Mouse (Mus musculus) limb, embryonic 15.5 days (tissue): ENCODE results near the gene Adap1. TPM values are rescaled to one million over a fixed set of nuclear protein-coding genes. Genes with fewer than 3 reads are reported as not detected.

ENCODE experiments used
- ATAC-seq: fragments of 200-750 bp; cut with Nextera tagmentation; 2 replicates; pipeline ENCODE4 v1.8.0; 2017; ENCODE audit warnings: low read depth, moderate TSS enrichment; ENCODE audit not compliant: insufficient number of reproducible peaks, low FRiP score, low TSS enrichment
- H3K27ac ChIP-seq: fragments of 300-500 bp; sonication (generic); 2 replicates; pipeline ENCODE4 v1.5.1; 2015; ENCODE audit warnings: moderate library complexity, mild to moderate bottlenecking, inconsistent platforms
- H3K27me3 ChIP-seq: fragments of 300-500 bp; sonication (generic); 2 replicates; pipeline ENCODE4 v1.6.1; 2015; ENCODE audit warnings: inconsistent platforms
- H3K36me3 ChIP-seq: fragments of 300-500 bp; sonication (generic); 2 replicates; pipeline ENCODE4 v1.6.1; 2015; ENCODE audit warnings: inconsistent platforms
- H3K4me1 ChIP-seq: fragments of 300-500 bp; sonication (generic); 2 replicates; pipeline ENCODE4 v1.6.1; 2015; ENCODE audit warnings: inconsistent platforms
- H3K4me2 ChIP-seq: fragments of 300-500 bp; sonication (generic); 2 replicates; pipeline ENCODE4 v1.6.1; 2015; ENCODE audit warnings: mild to moderate bottlenecking, inconsistent platforms
- H3K4me3 ChIP-seq: fragments of 300-500 bp; sonication (generic); 2 replicates; pipeline ENCODE4 v1.5.1; 2015; ENCODE audit warnings: mild to moderate bottlenecking, inconsistent platforms
- H3K9ac ChIP-seq: fragments of 300-500 bp; sonication (generic); 2 replicates; pipeline ENCODE4 v1.6.1; 2015; ENCODE audit warnings: inconsistent platforms
- H3K9me3 ChIP-seq: fragments of 300-500 bp; sonication (generic); 2 replicates; pipeline ENCODE4 v1.6.1; 2016; ENCODE audit warnings: inconsistent platforms
- WGBS: fragments of 180-500 bp; shearing (Covaris S2); methylation state at CpG from one replicate; pipeline ENCODE4 v1.1.7; 2015; 5-methylcytosine and 5-hydroxymethylcytosine counted together
- microRNA counts: library from miRNA; unstranded; fragments of <30 nt; microRNA quantifications from one replicate; lab custom pipeline; 2016
- microRNA-seq: library from miRNA; unstranded; fragments of <30 nt; microRNA quantifications from one replicate; pipeline ENCODE4, GENCODE M21; 2016
- polyA plus RNA-seq: library from polyadenylated mRNA; unstranded; fragments of >200 nt; fragmentation: Nextera tagmentation; extraction: Ambion mirVana; gene quantifications from 2 replicates; pipeline ENCODE4 v1.2.1, GENCODE M21; 2015

The Adap1 gene
- polyA plus RNA-seq, 1 experiment from 2014 or later = 3.2 TPM

DNA sequence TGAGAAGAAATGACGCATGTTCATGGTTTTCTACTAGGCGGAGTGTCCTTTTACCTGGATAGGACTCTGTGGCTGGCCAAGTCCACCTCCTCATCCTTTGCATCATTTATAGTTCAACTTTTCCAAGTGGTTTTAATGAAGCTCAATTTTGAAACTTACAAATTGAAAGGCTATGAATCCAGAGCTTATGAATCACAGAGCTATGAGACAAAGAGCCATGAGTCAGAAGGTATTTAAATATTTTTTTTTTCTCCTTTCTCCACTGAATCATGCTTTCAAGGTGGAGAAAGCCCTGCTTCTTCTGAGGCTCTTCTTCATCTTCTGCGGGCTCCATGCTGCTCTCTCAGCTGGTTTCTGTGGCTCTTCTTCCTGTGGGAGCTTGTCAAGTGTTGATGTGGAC lies 95.7 kb downstream of the Adap1 start:
- Histone ChIP-seq H3K9me3 (no peaks in the 10 kb centered on the region), H3K4me1 (no peaks in the 10 kb centered on the region), H3K27me3 (no peaks in the 10 kb centered on the region), H3K9ac (no peak overlapping the region), H3K27ac (no peak overlapping the region), H3K4me2 (no peak overlapping the region), H3K4me3 (no peak overlapping the region), H3K36me3 (peaks cover 93% of the 10 kb centered on the region)
- 93% methylated on average over 3 of the region's 3 CpGs for WGBS
- ATAC-seq = no peak

DNA sequence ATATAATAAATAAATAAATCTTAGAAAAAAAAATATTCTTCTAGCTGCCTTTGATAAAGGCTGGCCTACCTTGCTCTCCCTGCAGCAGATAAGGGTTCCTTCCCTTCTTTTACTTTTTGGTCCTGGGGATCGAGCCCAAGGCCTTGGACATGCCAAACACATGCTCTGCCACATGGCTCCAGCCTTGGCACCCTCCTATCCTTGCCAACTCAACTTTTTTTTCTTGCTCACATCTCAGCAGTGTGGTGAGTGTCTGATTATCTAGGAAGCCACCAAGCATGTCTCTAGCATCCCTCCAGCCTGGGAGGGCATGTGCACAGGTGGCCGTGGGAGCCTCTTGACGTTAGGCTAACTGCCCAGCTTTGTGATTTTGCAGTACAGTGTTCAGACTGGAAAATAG lies 97.1 kb downstream of the Adap1 start:
- Histone ChIP-seq H3K4me2 (no peak overlapping the region), H3K9me3 (no peaks in the 10 kb centered on the region), H3K9ac (no peak overlapping the region), H3K4me1 (no peaks in the 10 kb centered on the region), H3K36me3 (peaks cover 93% of the 10 kb centered on the region), H3K27ac (no peak overlapping the region), H3K27me3 (no peaks in the 10 kb centered on the region), H3K4me3 (no peak overlapping the region)
- no peak for ATAC-seq
- WGBS = 95% methylated on average over 3 of the region's 3 CpGs

DNA sequence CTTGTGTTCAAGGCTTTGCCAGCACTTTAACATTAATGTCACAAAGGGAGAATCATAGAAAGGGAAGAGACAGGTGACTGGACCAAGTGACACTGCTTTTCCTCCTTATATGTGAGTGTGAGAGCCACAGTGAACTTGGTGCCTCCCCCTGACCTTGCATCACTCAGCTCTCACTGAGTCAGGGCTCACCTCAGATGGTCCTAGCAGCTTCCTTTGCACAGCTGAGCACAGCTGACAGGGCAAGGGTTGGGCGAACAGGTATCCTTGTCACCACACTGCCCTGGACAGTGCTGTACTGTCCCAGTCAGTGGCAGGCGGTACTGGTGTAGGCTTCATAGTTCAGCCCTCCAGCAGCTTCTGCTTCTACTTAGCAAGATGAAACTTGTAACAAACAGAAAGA lies 97.8 kb downstream of the Adap1 start:
- no peaks in the 10 kb centered on the region for H3K9me3 ChIP-seq
- no peaks in the 10 kb centered on the region for H3K4me1 ChIP-seq
- H3K27ac ChIP-seq = no peak overlapping the region
- H3K9ac ChIP-seq = no peak overlapping the region
- no peak overlapping the region for H3K4me2 ChIP-seq
- peaks cover 90% of the 10 kb centered on the region for H3K36me3 ChIP-seq
- no peak for ATAC-seq
- H3K27me3 ChIP-seq = no peaks in the 10 kb centered on the region
- H3K4me3 ChIP-seq = no peak overlapping the region
- 91% methylated on average over 2 of the region's 2 CpGs for WGBS

DNA sequence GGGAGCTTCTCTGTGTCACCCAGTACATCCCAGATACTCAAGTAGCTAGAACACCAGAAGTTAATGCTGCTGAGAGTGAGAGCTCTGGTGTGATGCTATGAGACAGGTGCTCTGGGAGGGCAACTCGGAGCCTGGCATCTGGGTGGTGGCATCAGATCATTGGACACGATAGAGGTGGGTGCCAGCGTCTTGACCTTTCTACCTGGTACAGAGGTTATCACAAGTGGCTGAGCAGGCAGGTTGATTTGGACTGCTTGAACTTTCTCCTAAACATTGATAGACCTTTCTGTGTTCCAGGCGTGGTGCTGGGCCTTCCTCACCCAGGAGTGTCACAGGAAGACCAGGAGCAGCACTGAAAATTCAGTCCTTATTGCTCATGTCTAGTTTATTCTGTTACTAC lies 98.2 kb downstream of the Adap1 start:
- Histone ChIP-seq H3K36me3 (peaks cover 86% of the 10 kb centered on the region), H3K9me3 (no peaks in the 10 kb centered on the region)

DNA sequence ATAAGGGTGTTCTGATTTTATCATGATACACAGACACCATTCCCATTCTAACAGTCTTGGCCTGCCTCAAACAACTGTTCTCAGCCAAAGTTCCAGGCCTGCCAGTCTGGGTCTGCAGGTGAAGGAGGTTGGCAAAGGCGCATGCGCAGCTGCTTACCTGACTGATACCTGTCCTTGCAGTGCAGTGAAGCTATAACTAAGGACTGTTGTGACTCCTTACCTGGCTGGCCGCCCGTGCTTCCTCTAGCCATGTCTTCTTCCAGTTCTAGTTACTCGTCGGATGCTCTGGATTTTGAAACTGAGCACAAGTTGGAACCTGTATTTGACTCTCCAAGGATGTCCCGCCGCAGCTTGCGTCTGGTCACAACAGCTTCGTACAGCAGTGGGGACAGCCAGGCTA lies 102.1 kb downstream of the Adap1 start:
- no peak overlapping the region for H3K4me3 ChIP-seq
- no peak for ATAC-seq
- H3K27me3 ChIP-seq = no peaks in the 10 kb centered on the region
- WGBS = 85% methylated on average over 10 of the region's 10 CpGs
- no peaks in the 10 kb centered on the region for H3K4me1 ChIP-seq
- no peak overlapping the region for H3K4me2 ChIP-seq
- no peaks in the 10 kb centered on the region for H3K9me3 ChIP-seq
- no peak overlapping the region for H3K27ac ChIP-seq
- H3K9ac ChIP-seq = no peak overlapping the region
- H3K36me3 ChIP-seq = peaks cover 69% of the 10 kb centered on the region

More for the DNA sequence above, 98.2 kb downstream of the Adap1 start:
- no peak for ATAC-seq
- WGBS = 93% methylated on average over 4 of the region's 4 CpGs
- no peaks in the 10 kb centered on the region for H3K4me1 ChIP-seq
- no peak overlapping the region for H3K9ac ChIP-seq
- H3K27me3 ChIP-seq = no peaks in the 10 kb centered on the region
- H3K27ac ChIP-seq = no peak overlapping the region
- H3K4me3 ChIP-seq = no peak overlapping the region
- no peak overlapping the region for H3K4me2 ChIP-seq

MicroRNAs encoded within 50 kb of the gene (microRNA counts, 519-probe panel; counts per million panel counts)
- not detected for microRNA mmu-miR-339-3p (lab: Ali Mortazavi, UCI)
- not detected for microRNA mmu-miR-339-5p (lab: Ali Mortazavi, UCI)

Small RNA genes lying within 50 kb of the gene (microRNA-seq; reads per million reads assigned to microRNA genes)
- 393 reads per million, percentile 65 among the genes with 10 or more reads in this experiment for gene Mir339

Other genes starting within 250 kb of the Adap1 start
- gene Prkar1b, start 175.6 kb downstream of the Adap1 start, polyA plus RNA-seq = 19.2 and 20.1 TPM in 2 replicates
- 4.7 and 5.5 TPM in 2 replicates for gene Dnaaf5, start 175.4 kb downstream of the Adap1 start, polyA plus RNA-seq
- 52.4 and 56.7 TPM in 2 replicates for gene Sun1, start 125.0 kb downstream of the Adap1 start, polyA plus RNA-seq
- 153 and 171 TPM in 2 replicates for gene Get4, start 73.3 kb downstream of the Adap1 start, polyA plus RNA-seq
- gene Cox19, start 25.8 kb upstream of the Adap1 start, polyA plus RNA-seq = 90.6 and 94.2 TPM in 2 replicates
- 22.8 and 23.5 TPM in 2 replicates for gene Cyp2w1, start 27.0 kb upstream of the Adap1 start, polyA plus RNA-seq
- gene Gpr146, start 52.1 kb upstream of the Adap1 start, polyA plus RNA-seq = 2.6 and 3.1 TPM in 2 replicates
- 7.1 and 10.4 TPM in 2 replicates for gene C130050O18Rik, start 79.7 kb upstream of the Adap1 start, polyA plus RNA-seq
- gene Gper1, start 97.5 kb upstream of the Adap1 start, polyA plus RNA-seq = 5.7 and 7.3 TPM in 2 replicates
- gene 3110082I17Rik, start 134.9 kb upstream of the Adap1 start, polyA plus RNA-seq = 30.8 and 35.6 TPM in 2 replicates
- 9.6 and 9.9 TPM in 2 replicates for gene Zfand2a, start 158.9 kb upstream of the Adap1 start, polyA plus RNA-seq
- 0.20 and 0.35 TPM in 2 replicates for gene Uncx, start 217.9 kb upstream of the Adap1 start, polyA plus RNA-seq